Mouse (Mus musculus) intestine, embryonic 14.5 days (tissue): Measurements from ENCODE around the gene Vps50. TPM values are rescaled to one million over a fixed set of nuclear protein-coding genes. Genes with fewer than 3 reads are reported as not detected.
"Not testable (repeated sequence)": the region's sequence is repeated elsewhere in the genome, so short reads cannot be mapped to it uniquely, and the experiment has no call there.

Source experiments
- ATAC-seq: fragments of 200-750 bp; cut with Nextera tagmentation; replicated peaks from 2 replicates; pipeline ENCODE4 v1.8.0; 2017; ENCODE audit warnings: low read depth, moderate number of reproducible peaks, moderate TSS enrichment, moderate library complexity; ENCODE audit not compliant: low FRiP score, low TSS enrichment
- DNase-seq: peaks from one replicate; pipeline ENCODE4 v3.0.0-alpha.2; 2018; ENCODE audit warnings: low spot score
- H3K27ac ChIP-seq: fragments of 300-500 bp; sonication (generic); 2 replicates; pipeline ENCODE4 v1.5.1; 2014; ENCODE audit warnings: low read depth, mild to moderate bottlenecking, control low read depth
- H3K27me3 ChIP-seq: fragments of 300-500 bp; sonication (generic); replicated peaks from 2 replicates; pipeline ENCODE4 v1.6.1; 2014; ENCODE audit warnings: low read length, control low read depth; ENCODE audit not compliant: control insufficient read depth, insufficient read depth
- H3K36me3 ChIP-seq: fragments of 300-500 bp; sonication (generic); 2 replicates; pipeline ENCODE4 v1.6.1; 2014; ENCODE audit warnings: low read length, control low read depth; ENCODE audit not compliant: control insufficient read depth, insufficient read depth
- H3K4me1 ChIP-seq: fragments of 300-500 bp; sonication (generic); replicated peaks from 2 replicates; pipeline ENCODE4 v1.6.1; 2014; ENCODE audit warnings: low read length, control low read depth, mixed read lengths; ENCODE audit not compliant: control insufficient read depth, insufficient read depth
- H3K4me2 ChIP-seq: fragments of 300-500 bp; sonication (generic); 2 replicates; pipeline ENCODE4 v1.6.1; 2014; ENCODE audit warnings: low read length
- H3K4me3 ChIP-seq: fragments of 300-500 bp; sonication (generic); 2 replicates; pipeline ENCODE4 v1.5.1; 2014; ENCODE audit warnings: low read depth, low read length, control low read depth, mixed read lengths
- H3K9ac ChIP-seq: fragments of 300-500 bp; sonication (generic); 2 replicates; pipeline ENCODE4 v1.6.1; 2014; ENCODE audit warnings: mild to moderate bottlenecking, low read length
- H3K9me3 ChIP-seq: fragments of 300-500 bp; sonication (generic); 2 replicates; pipeline ENCODE4 v1.6.1; 2016; ENCODE audit warnings: low read length, control low read depth; ENCODE audit not compliant: control insufficient read depth
- WGBS: fragments of 180-500 bp; shearing (Covaris S2); extraction: QIAGEN DNeasy Blood & Tissue Kit; methylation state at CpG from one replicate; pipeline ENCODE4 v1.1.7; 2014; 5-methylcytosine and 5-hydroxymethylcytosine counted together
- polyA plus RNA-seq: library from polyadenylated mRNA; unstranded; fragments of >200 nt; fragmentation: Nextera tagmentation; extraction: Ambion mirVana; gene quantifications from 2 replicates; pipeline ENCODE4 v1.2.1, GENCODE M21; 2014

Vps50 gene
- polyA plus RNA-seq, 1 experiment from 2014 or later: 32.8 TPM

DNA sequence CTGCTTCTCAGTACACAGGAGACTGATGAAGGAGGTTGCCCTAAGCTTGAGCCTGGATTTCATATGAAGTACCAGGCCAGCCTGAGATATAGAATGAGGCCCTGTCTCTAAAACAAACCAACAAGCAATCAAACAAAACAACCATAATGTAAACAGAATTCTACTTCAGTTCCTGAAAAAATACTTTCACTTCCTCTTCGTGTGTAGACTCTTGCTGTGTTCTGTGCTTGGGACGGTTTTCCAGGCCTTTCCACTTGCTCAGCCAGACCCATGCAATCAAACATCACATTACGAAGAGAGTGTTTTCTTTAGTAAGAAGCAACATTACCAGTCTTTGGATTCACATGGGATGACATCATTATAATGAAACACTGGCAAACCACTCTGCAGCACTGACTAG, 16.5 kb upstream of the Vps50 start:
- H3K9me3 ChIP-seq: no peaks in the 10 kb centered on the region
- H3K4me2 ChIP-seq: no peak overlapping the region
- H3K27me3 ChIP-seq: no peaks in the 10 kb centered on the region
- WGBS: 73% methylated on average over 3 of the region's 3 CpGs
- no peak for DNase-seq
- no peaks in the 10 kb centered on the region for H3K4me1 ChIP-seq
- H3K36me3 ChIP-seq: no peaks in the 10 kb centered on the region
- no peak overlapping the region for H3K4me3 ChIP-seq
- H3K9ac ChIP-seq: no peak overlapping the region
- ATAC-seq: no peak
- no peak overlapping the region for H3K27ac ChIP-seq

GRCm38 (mm10) chr6:3485133-3485532, 13.0 kb upstream of the Vps50 start:
- 75% methylated on average over 3 of the region's 3 CpGs for WGBS

GRCm38 (mm10) chr6:3487355-3487754, 10.8 kb upstream of the Vps50 start:
- H3K4me1 ChIP-seq: no peaks in the 10 kb centered on the region
- no peaks in the 10 kb centered on the region for H3K27me3 ChIP-seq
- no peaks in the 10 kb centered on the region for H3K9me3 ChIP-seq
- no peak overlapping the region for H3K27ac ChIP-seq
- 69% methylated on average over 1 of the region's 1 CpGs for WGBS
- ATAC-seq (no peak), DNase-seq (no peak)
- no peak overlapping the region for H3K9ac ChIP-seq
- no peak overlapping the region for H3K4me3 ChIP-seq
- no peak overlapping the region for H3K4me2 ChIP-seq
- H3K36me3 ChIP-seq: no peaks in the 10 kb centered on the region

More at GRCm38 (mm10) chr6:3485133-3485532, 13.0 kb upstream of the Vps50 start:
- Histone ChIP-seq H3K4me3 (no peak overlapping the region), H3K4me2 (no peak overlapping the region), H3K9ac (no peak overlapping the region), H3K27me3 (no peaks in the 10 kb centered on the region), H3K4me1 (no peaks in the 10 kb centered on the region), H3K27ac (no peak overlapping the region), H3K36me3 (no peaks in the 10 kb centered on the region), H3K9me3 (no peaks in the 10 kb centered on the region)
- ATAC-seq (no peak), DNase-seq (no peak)

- H3K9ac ChIP-seq: no peak overlapping the region
- no peak overlapping the region for H3K4me2 ChIP-seq
- no peaks in the 10 kb centered on the region for H3K27me3 ChIP-seq
- no peak overlapping the region for H3K4me3 ChIP-seq
- 68% methylated on average over 5 of the region's 5 CpGs for WGBS
- H3K9me3 ChIP-seq: no peaks in the 10 kb centered on the region
- H3K27ac ChIP-seq: no peak overlapping the region
- no peak for ATAC-seq
- H3K4me1 ChIP-seq: no peaks in the 10 kb centered on the region
- no peak for DNase-seq
- H3K36me3 ChIP-seq: no peaks in the 10 kb centered on the region
Observed at GRCm38 (mm10) chr6:3494285-3494684, 3.9 kb upstream of the Vps50 start.

DNA sequence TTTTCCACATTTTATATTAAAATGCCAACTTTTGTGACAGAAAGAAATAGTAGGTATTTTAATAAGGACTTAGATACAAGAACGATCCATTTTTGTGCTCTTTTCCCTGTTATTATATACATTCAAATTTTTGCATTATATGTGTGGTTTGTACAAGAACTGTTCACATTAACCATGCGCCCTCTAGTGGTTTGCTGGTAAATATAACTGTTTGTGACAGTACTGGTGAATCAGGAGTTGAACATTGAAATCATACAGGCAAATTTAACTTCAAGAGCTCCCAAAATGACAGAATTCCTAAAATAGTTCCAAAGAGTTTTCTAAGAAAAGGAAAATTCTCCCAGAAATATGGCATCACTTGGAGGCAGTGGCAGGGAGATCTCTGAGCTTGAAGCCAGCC, 2.0 kb upstream of the Vps50 start:
- ATAC-seq (no peak), DNase-seq (no peak)
- Histone ChIP-seq H3K36me3 (no peaks in the 10 kb centered on the region), H3K4me1 (no peaks in the 10 kb centered on the region), H3K4me2 (no peak overlapping the region), H3K9me3 (no peaks in the 10 kb centered on the region), H3K27ac (no peak overlapping the region), H3K4me3 (no peak overlapping the region), H3K27me3 (no peaks in the 10 kb centered on the region), H3K9ac (no peak overlapping the region)
- WGBS: 5% methylated on average over 2 of the region's 2 CpGs

DNA sequence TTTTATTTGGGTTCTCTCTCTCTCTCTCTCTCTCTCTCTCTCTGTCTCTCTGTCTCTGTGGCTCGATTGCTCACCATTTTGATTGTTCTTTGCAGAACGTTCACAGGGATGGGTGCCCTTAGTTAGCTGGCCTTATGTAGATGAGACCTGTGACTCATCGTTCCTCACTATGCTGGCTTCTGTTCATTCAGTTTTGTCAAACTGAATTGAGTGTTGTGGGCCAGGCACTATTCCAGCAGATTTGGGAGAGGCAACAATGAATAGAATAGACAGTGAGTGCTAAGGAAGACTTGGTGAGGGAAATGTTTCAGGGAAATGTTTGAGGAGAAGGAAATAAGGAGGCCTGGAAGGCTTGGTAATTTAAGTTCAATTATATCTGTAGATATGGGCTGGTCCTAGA, 2.1 kb downstream of the Vps50 start:
- Histone ChIP-seq H3K4me2 (no peak overlapping the region), H3K4me1 (no peaks in the 10 kb centered on the region), H3K36me3 (0 out of 2 replicates have a peak, but pooled peaks cover 1% of the 10 kb centered on the region), H3K27ac (no peak overlapping the region), H3K9ac (no peak overlapping the region), H3K4me3 (no peak overlapping the region), H3K9me3 (no peaks in the 10 kb centered on the region), H3K27me3 (no peaks in the 10 kb centered on the region)
- ATAC-seq: no peak
- 86% methylated on average over 3 of the region's 3 CpGs for WGBS
- DNase-seq: no peak

- no peak overlapping the region for H3K4me2 ChIP-seq
- ATAC-seq (no peak), DNase-seq (no peak)
- H3K36me3 ChIP-seq: 0 out of 2 replicates have a peak, but pooled peaks cover 3% of the 10 kb centered on the region
- no peak overlapping the region for H3K9ac ChIP-seq
- no peaks in the 10 kb centered on the region for H3K27me3 ChIP-seq
- no peaks in the 10 kb centered on the region for H3K4me1 ChIP-seq
- 83% methylated on average over 5 of the region's 5 CpGs for WGBS
- no peak overlapping the region for H3K4me3 ChIP-seq
- H3K9me3 ChIP-seq: no peaks in the 10 kb centered on the region
- no peak overlapping the region for H3K27ac ChIP-seq
Observed at GRCm38 (mm10) chr6:3505289-3505688, 7.1 kb downstream of the Vps50 start.

DNA sequence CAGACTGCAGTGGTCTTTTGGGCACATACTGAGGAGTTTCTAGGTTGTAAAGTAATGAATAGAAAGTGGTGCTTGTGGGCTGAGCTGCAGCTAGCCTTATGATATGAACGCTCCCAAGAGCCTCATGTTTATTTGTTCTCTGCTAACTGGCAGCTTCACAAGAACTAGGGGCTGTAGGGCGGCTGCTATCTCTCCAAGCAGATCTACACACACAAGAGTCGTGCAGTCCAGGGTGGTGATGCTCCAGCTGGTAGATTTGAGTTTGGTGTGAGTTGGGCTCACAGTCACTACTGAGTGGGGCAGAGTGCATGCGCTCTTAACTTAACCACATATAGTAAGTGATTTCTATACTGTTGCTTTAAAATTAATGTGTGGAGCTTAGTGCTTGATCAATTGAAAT, 8.9 kb downstream of the Vps50 start:
- ATAC-seq (no peak), DNase-seq (no peak)
- Histone ChIP-seq H3K4me3 (no peak overlapping the region), H3K9me3 (no peaks in the 10 kb centered on the region), H3K4me1 (no peaks in the 10 kb centered on the region), H3K27ac (no peak overlapping the region), H3K36me3 (0 out of 2 replicates have a peak, but pooled peaks cover 3% of the 10 kb centered on the region), H3K9ac (no peak overlapping the region), H3K27me3 (no peaks in the 10 kb centered on the region), H3K4me2 (no peak overlapping the region)
- 70% methylated on average over 4 of the region's 4 CpGs for WGBS

GRCm38 (mm10) chr6:3508151-3508550, 10.0 kb downstream of the Vps50 start:
- H3K27ac ChIP-seq, H3K4me3 ChIP-seq, H3K9me3 ChIP-seq, H3K9ac ChIP-seq, DNase-seq, H3K27me3 ChIP-seq, ATAC-seq, H3K36me3 ChIP-seq, H3K4me1 ChIP-seq, H3K4me2 ChIP-seq: not testable (repeated sequence)
- 86% methylated on average over 2 of the region's 2 CpGs for WGBS
